In the genomic region with DNA sequence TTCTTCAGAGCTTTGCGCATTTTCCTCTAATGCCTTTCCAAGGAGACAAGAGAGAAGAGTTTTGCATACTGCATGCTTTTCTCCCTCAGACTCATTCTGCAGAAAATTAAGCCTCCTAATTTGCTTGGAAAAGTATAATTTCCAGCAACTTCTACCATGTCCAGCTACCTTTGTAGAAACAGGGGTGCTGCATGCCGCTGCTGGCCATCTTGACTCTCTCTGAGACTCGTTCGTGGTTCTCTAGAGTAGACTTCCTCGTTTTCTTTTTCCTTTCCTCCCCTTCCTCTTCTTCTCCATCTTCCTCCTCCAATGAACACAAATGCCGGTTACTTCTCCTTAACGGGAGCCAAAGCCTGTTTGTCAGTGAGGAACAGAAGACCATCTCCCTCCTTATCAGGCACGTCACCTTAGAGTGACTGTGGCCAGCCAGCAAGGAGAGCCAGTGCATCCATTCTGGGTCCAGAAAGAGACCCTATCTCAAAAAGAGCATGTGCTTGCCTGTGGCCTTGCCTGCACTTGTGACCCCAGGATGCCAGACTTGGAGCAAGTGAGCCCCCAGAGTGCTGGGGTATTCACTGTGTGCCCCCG, we compare ENCODE assay signal across 14 mouse cellular contexts.
DNase-seq lines count a peak whose midpoint lies in the region; ATAC-seq lines count a peak whose summit lies in the region.
"Had no signal": no experiment of that assay in that cellular context is flagged by ENCODE, and none has a peak within 500 bp of the region (broad histone marks: within the 10 kb centered on the region; RNA-seq: fewer than 3 reads in every experiment).

No protein-coding gene starts in this region.

- no peak overlapping the region for H3K4me3 ChIP-seq in forebrain, embryonic 16.5 days (replicated peaks; ENCODE audit: low read length)
- H3K4me3 ChIP-seq in forebrain, embryonic 11.5 days (ENCODE audit: low read depth, low read length), result no peak overlapping the region
- H3K4me3 ChIP-seq in neural tube, embryonic 15.5 days (replicated peaks), result no peak overlapping the region
- peak overlapping the region; percentile 47 for H3K4me3 ChIP-seq in liver, embryonic 12.5 days
- H3K4me3 ChIP-seq: lung, embryonic 15.5 days; megakaryocyte, embryonic 14.5 days had no signal

- no peak for ATAC-seq in forebrain, embryonic 16.5 days
- ATAC-seq in forebrain, embryonic 11.5 days (replicated peaks; ENCODE audit: low FRiP score), result no peak
- ATAC-seq in neural tube, embryonic 15.5 days (ENCODE audit: low FRiP score), result no peak
- peak; percentile 81 for ATAC-seq in liver, embryonic 12.5 days

- DNase-seq in forebrain, embryonic 11.5 days (ENCODE audit: low spot score), result no peak
- DNase-seq in neural tube, embryonic 10.5 days (ENCODE audit: extremely low spot score, low spot score), result no peak
- DNase-seq in lung, postnatal 4 days, result no peak
- no peak for DNase-seq in spleen, adult 18-20 months
- no peak for DNase-seq in kidney, postnatal 10 days
- DNase-seq: cerebellum, adult 8-10 months; heart, postnatal 14 days; kidney, adult 8-10 months had no signal

- WGBS in forebrain, embryonic 16.5 days, result 88% methylated on average over 9 of the region's 9 CpGs
- 89% methylated on average over 9 of the region's 9 CpGs for WGBS in forebrain, embryonic 11.5 days
- WGBS in neural tube, embryonic 15.5 days, result 87% methylated on average over 9 of the region's 9 CpGs
- 23% methylated on average over 9 of the region's 9 CpGs for WGBS in liver, embryonic 12.5 days (ENCODE audit: insufficient replicate concordance)

- peaks cover 8% of the 10 kb centered on the region for H3K4me1 ChIP-seq in forebrain, embryonic 16.5 days (replicated peaks; ENCODE audit: control insufficient read depth, insufficient read depth, low read length)
- no peaks in the 10 kb centered on the region for H3K4me1 ChIP-seq in forebrain, embryonic 11.5 days (replicated peaks; ENCODE audit: control insufficient read depth, insufficient read depth, low read length)
- 0 out of 2 replicates have a peak, but pooled peaks cover 8% of the 10 kb centered on the region for H3K4me1 ChIP-seq in neural tube, embryonic 15.5 days
- peaks cover 73% of the 10 kb centered on the region for H3K4me1 ChIP-seq in liver, embryonic 12.5 days
- H3K4me1 ChIP-seq: megakaryocyte, embryonic 14.5 days had no signal

- H3K27me3 ChIP-seq in forebrain, embryonic 16.5 days (replicated peaks; ENCODE audit: control insufficient read depth, insufficient read depth, low read length), result no peaks in the 10 kb centered on the region
- H3K27me3 ChIP-seq in forebrain, embryonic 11.5 days (ENCODE audit: control insufficient read depth, insufficient read depth, low read length), result no peaks in the 10 kb centered on the region
- no peaks in the 10 kb centered on the region for H3K27me3 ChIP-seq in neural tube, embryonic 15.5 days (replicated peaks)
- H3K27me3 ChIP-seq in liver, embryonic 12.5 days (replicated peaks), result no peaks in the 10 kb centered on the region
- H3K27me3 ChIP-seq: lung, embryonic 15.5 days had no signal

- H3K9me3 ChIP-seq in forebrain, embryonic 16.5 days (ENCODE audit: control insufficient read depth, low read length), result no peaks in the 10 kb centered on the region
- H3K9me3 ChIP-seq in forebrain, embryonic 11.5 days (ENCODE audit: control insufficient read depth, low read length), result no peaks in the 10 kb centered on the region
- H3K9me3 ChIP-seq in neural tube, embryonic 15.5 days (replicated peaks), result no peaks in the 10 kb centered on the region
- no peaks in the 10 kb centered on the region for H3K9me3 ChIP-seq in liver, embryonic 12.5 days (replicated peaks)
- H3K9me3 ChIP-seq: lung, embryonic 15.5 days; megakaryocyte, embryonic 14.5 days had no signal

- H3K4me2 ChIP-seq in forebrain, embryonic 16.5 days (ENCODE audit: low read length), result no peak overlapping the region
- H3K4me2 ChIP-seq in forebrain, embryonic 11.5 days (ENCODE audit: low read depth, low read length, severe bottlenecking), result no peak overlapping the region
- H3K4me2 ChIP-seq in neural tube, embryonic 15.5 days, result no peak overlapping the region
- H3K4me2 ChIP-seq in liver, embryonic 12.5 days, result peak overlapping the region; percentile 65
- H3K4me2 ChIP-seq: lung, embryonic 15.5 days had no signal

- peak overlapping the region; percentile 64; the same call in 1 of the 2 replicates for H3K27ac ChIP-seq in forebrain, embryonic 16.5 days (ENCODE audit: low read length)
- H3K27ac ChIP-seq in forebrain, embryonic 11.5 days (ENCODE audit: low read depth, low read length), result no peak overlapping the region
- H3K27ac ChIP-seq in neural tube, embryonic 15.5 days (replicated peaks), result peak overlapping the region; percentile 9; the same call in 1 of the 2 replicates
- H3K27ac ChIP-seq in liver, embryonic 12.5 days, result peak overlapping the region; percentile 93
- H3K27ac ChIP-seq: lung, embryonic 15.5 days; stomach, postnatal 0 days had no signal

- H3K9ac ChIP-seq in forebrain, embryonic 16.5 days (replicated peaks; ENCODE audit: low read depth, low read length), result no peak overlapping the region
- no peak overlapping the region for H3K9ac ChIP-seq in forebrain, embryonic 11.5 days (ENCODE audit: low read length)
- no peak overlapping the region for H3K9ac ChIP-seq in neural tube, embryonic 15.5 days (replicated peaks)
- peak overlapping the region; percentile 73 for H3K9ac ChIP-seq in liver, embryonic 12.5 days
- H3K9ac ChIP-seq: lung, embryonic 15.5 days had no signal

- H3K36me3 ChIP-seq in forebrain, embryonic 16.5 days (ENCODE audit: control insufficient read depth, insufficient read depth), result no peaks in the 10 kb centered on the region
- no peaks in the 10 kb centered on the region for H3K36me3 ChIP-seq in forebrain, embryonic 11.5 days (ENCODE audit: control insufficient read depth, insufficient read depth, low read length)
- H3K36me3 ChIP-seq in neural tube, embryonic 15.5 days, result no peaks in the 10 kb centered on the region
- peaks cover 28% of the 10 kb centered on the region; the same call in 1 of the 2 replicates for H3K36me3 ChIP-seq in liver, embryonic 12.5 days
